Mouse (Mus musculus): Measurements from ENCODE around the gene Bckdha.

The Bckdha gene

GRCm38 (mm10) chr7:25610056-25610455, 48.7 kb downstream of the Bckdha start:
- Histone ChIP-seq H3K9me3 (ENCODE audit: low read length) (no peaks in the 10 kb centered on the region), H3K36me3 (ENCODE audit: insufficient read depth, low read length) (no peaks in the 10 kb centered on the region), H3K4me3 (replicated peaks; ENCODE audit: low read length) (no peak overlapping the region), H3K27me3 (ENCODE audit: insufficient read depth, low read length) (peaks cover 10% of the 10 kb centered on the region), H3K4me1 (replicated peaks; ENCODE audit: low read depth, low read length) (peaks cover 6% of the 10 kb centered on the region; the same call in 1 of the 2 replicates)
- no peak for TF ChIP-seq CTCF (conservative IDR thresholded peaks at IDR 0.05; ENCODE audit: low read length)
- TF ChIP-seq POU5F1 (IDR thresholded peaks at IDR 0.05; ENCODE audit: borderline replicate concordance, low read length): no peak
- TF ChIP-seq NANOG (IDR thresholded peaks at IDR 0.05; ENCODE audit: borderline replicate concordance, low read length): no peak

- H3K4me3 ChIP-seq (replicated peaks; ENCODE audit: low read length): no peak overlapping the region
- peaks cover 6% of the 10 kb centered on the region; the same call in 1 of the 2 replicates for H3K4me1 ChIP-seq (replicated peaks; ENCODE audit: low read depth, low read length)
- no peaks in the 10 kb centered on the region for H3K36me3 ChIP-seq (ENCODE audit: insufficient read depth, low read length)
- H3K9me3 ChIP-seq (ENCODE audit: low read length): no peaks in the 10 kb centered on the region
- H3K27me3 ChIP-seq (ENCODE audit: insufficient read depth, low read length): peaks cover 14% of the 10 kb centered on the region
- TF ChIP-seq CTCF (conservative IDR thresholded peaks at IDR 0.05; ENCODE audit: low read length): no peak
- no peak for TF ChIP-seq POU5F1 (IDR thresholded peaks at IDR 0.05; ENCODE audit: borderline replicate concordance, low read length)
- no peak for TF ChIP-seq NANOG (IDR thresholded peaks at IDR 0.05; ENCODE audit: borderline replicate concordance, low read length)
These were observed 51.6 kb downstream of the Bckdha start for GRCm38 (mm10) chr7:25607196-25607595.

- TF ChIP-seq POU5F1 (IDR thresholded peaks at IDR 0.05; ENCODE audit: borderline replicate concordance, low read length) (no peak), NANOG (IDR thresholded peaks at IDR 0.05; ENCODE audit: borderline replicate concordance, low read length) (no peak), CTCF (conservative IDR thresholded peaks at IDR 0.05; ENCODE audit: low read length) (no peak)
- Histone ChIP-seq H3K4me3 (replicated peaks; ENCODE audit: low read length) (no peak overlapping the region), H3K27me3 (ENCODE audit: insufficient read depth, low read length) (peaks cover 18% of the 10 kb centered on the region), H3K9me3 (ENCODE audit: low read length) (no peaks in the 10 kb centered on the region), H3K36me3 (ENCODE audit: insufficient read depth, low read length) (no peaks in the 10 kb centered on the region), H3K4me1 (replicated peaks; ENCODE audit: low read depth, low read length) (peaks cover 11% of the 10 kb centered on the region; the same call in 1 of the 2 replicates)
These were observed 52.1 kb downstream of the Bckdha start for GRCm38 (mm10) chr7:25606625-25607063.

- Histone ChIP-seq H3K4me1 (replicated peaks; ENCODE audit: low read depth, low read length) (peaks cover 23% of the 10 kb centered on the region), H3K9me3 (ENCODE audit: low read length) (no peaks in the 10 kb centered on the region), H3K27me3 (ENCODE audit: insufficient read depth, low read length) (peaks cover 26% of the 10 kb centered on the region), H3K36me3 (ENCODE audit: insufficient read depth, low read length) (no peaks in the 10 kb centered on the region), H3K4me3 (replicated peaks; ENCODE audit: low read length) (peak overlapping the region; percentile 70)
- TF ChIP-seq POU5F1 (IDR thresholded peaks at IDR 0.05; ENCODE audit: borderline replicate concordance, low read length) (no peak), NANOG (IDR thresholded peaks at IDR 0.05; ENCODE audit: borderline replicate concordance, low read length) (no peak), CTCF (conservative IDR thresholded peaks at IDR 0.05; ENCODE audit: low read length) (no peak)
These were observed 57.4 kb downstream of the Bckdha start for GRCm38 (mm10) chr7:25601346-25601745.

GRCm38 (mm10) chr7:25600666-25601065, 58.1 kb downstream of the Bckdha start:
- peak overlapping the region; percentile 70 for H3K4me3 ChIP-seq (replicated peaks; ENCODE audit: low read length)
- peaks cover 26% of the 10 kb centered on the region for H3K27me3 ChIP-seq (ENCODE audit: insufficient read depth, low read length)
- TF ChIP-seq POU5F1 (IDR thresholded peaks at IDR 0.05; ENCODE audit: borderline replicate concordance, low read length): no peak
- TF ChIP-seq CTCF (conservative IDR thresholded peaks at IDR 0.05; ENCODE audit: low read length): no peak
- TF ChIP-seq NANOG (IDR thresholded peaks at IDR 0.05; ENCODE audit: borderline replicate concordance, low read length): no peak
- H3K4me1 ChIP-seq (replicated peaks; ENCODE audit: low read depth, low read length): peaks cover 23% of the 10 kb centered on the region
- H3K36me3 ChIP-seq (ENCODE audit: insufficient read depth, low read length): no peaks in the 10 kb centered on the region
- H3K9me3 ChIP-seq (ENCODE audit: low read length): no peaks in the 10 kb centered on the region

GRCm38 (mm10) chr7:25599663-25600062, 59.1 kb downstream of the Bckdha start:
- Histone ChIP-seq H3K4me1 (replicated peaks; ENCODE audit: low read depth, low read length) (peaks cover 23% of the 10 kb centered on the region), H3K4me3 (replicated peaks; ENCODE audit: low read length) (no peak overlapping the region), H3K27me3 (ENCODE audit: insufficient read depth, low read length) (peaks cover 26% of the 10 kb centered on the region), H3K9me3 (ENCODE audit: low read length) (no peaks in the 10 kb centered on the region), H3K36me3 (ENCODE audit: insufficient read depth, low read length) (no peaks in the 10 kb centered on the region)
- TF ChIP-seq CTCF (conservative IDR thresholded peaks at IDR 0.05; ENCODE audit: low read length) (peak; percentile 89), NANOG (IDR thresholded peaks at IDR 0.05; ENCODE audit: borderline replicate concordance, low read length) (no peak), POU5F1 (IDR thresholded peaks at IDR 0.05; ENCODE audit: borderline replicate concordance, low read length) (no peak)

- H3K4me1 ChIP-seq (replicated peaks; ENCODE audit: low read depth, low read length): no peaks in the 10 kb centered on the region
- no peaks in the 10 kb centered on the region for H3K36me3 ChIP-seq (ENCODE audit: insufficient read depth, low read length)
- no peak for TF ChIP-seq CTCF (conservative IDR thresholded peaks at IDR 0.05; ENCODE audit: low read length)
- TF ChIP-seq POU5F1 (IDR thresholded peaks at IDR 0.05; ENCODE audit: borderline replicate concordance, low read length): no peak
- TF ChIP-seq NANOG (IDR thresholded peaks at IDR 0.05; ENCODE audit: borderline replicate concordance, low read length): no peak
- 0 out of 2 replicates have a peak, but pooled peaks cover 2% of the 10 kb centered on the region for H3K27me3 ChIP-seq (ENCODE audit: insufficient read depth, low read length)
- H3K9me3 ChIP-seq (ENCODE audit: low read length): no peaks in the 10 kb centered on the region
- H3K4me3 ChIP-seq (replicated peaks; ENCODE audit: low read length): no peak overlapping the region
These were observed 64.9 kb downstream of the Bckdha start for GRCm38 (mm10) chr7:25593859-25594258.

GRCm38 (mm10) chr7:25591226-25591625, 67.6 kb downstream of the Bckdha start:
- TF ChIP-seq CTCF (conservative IDR thresholded peaks at IDR 0.05; ENCODE audit: low read length) (no peak), NANOG (IDR thresholded peaks at IDR 0.05; ENCODE audit: borderline replicate concordance, low read length) (no peak), POU5F1 (IDR thresholded peaks at IDR 0.05; ENCODE audit: borderline replicate concordance, low read length) (no peak)
- H3K4me3 ChIP-seq (replicated peaks; ENCODE audit: low read length): no peak overlapping the region
- H3K4me1 ChIP-seq (replicated peaks; ENCODE audit: low read depth, low read length): no peaks in the 10 kb centered on the region
- no peaks in the 10 kb centered on the region for H3K9me3 ChIP-seq (ENCODE audit: low read length)
- H3K27me3 ChIP-seq (ENCODE audit: insufficient read depth, low read length): no peaks in the 10 kb centered on the region
- no peaks in the 10 kb centered on the region for H3K36me3 ChIP-seq (ENCODE audit: insufficient read depth, low read length)

Measured in E14TG2a.4 (cell line).